Mouse (Mus musculus) heart, adult 9 months (tissue): Measurements from ENCODE around the gene Papss2.

ENCODE experiments used
- DNase-seq, 2 experiments: peaks; one replicate each; pipeline ENCODE4 v3.0.0; 2022; ENCODE audit warnings: low spot score in 2 of 2

Gene Papss2

GRCm38 (mm10) chr19:32599436-32599835, 3.8 kb downstream of the Papss2 start:
- DNase-seq: no peak

GRCm38 (mm10) chr19:32601033-32601770, 5.6 kb downstream of the Papss2 start:
- DNase-seq: no peak

GRCm38 (mm10) chr19:32603466-32603865, 7.9 kb downstream of the Papss2 start:
- DNase-seq: no peak

- no peak for DNase-seq
Measured at GRCm38 (mm10) chr19:32604127-32604526, 8.5 kb downstream of the Papss2 start.

- DNase-seq: no peak
Measured at GRCm38 (mm10) chr19:32604563-32605252, 9.1 kb downstream of the Papss2 start.

- no peak for DNase-seq
Measured at GRCm38 (mm10) chr19:32606227-32606827, 10.7 kb downstream of the Papss2 start.

- no peak for DNase-seq
Measured at GRCm38 (mm10) chr19:32607036-32607435, 11.4 kb downstream of the Papss2 start.

- no peak for DNase-seq
Measured at GRCm38 (mm10) chr19:32611386-32612092, 15.9 kb downstream of the Papss2 start.

GRCm38 (mm10) chr19:32614046-32614771, 18.6 kb downstream of the Papss2 start:
- no peak for DNase-seq

GRCm38 (mm10) chr19:32614772-32615099, 19.1 kb downstream of the Papss2 start:
- no peak for DNase-seq

GRCm38 (mm10) chr19:32616646-32617045, 21.1 kb downstream of the Papss2 start:
- DNase-seq: no peak

GRCm38 (mm10) chr19:32619739-32620138, 24.1 kb downstream of the Papss2 start:
- no peak for DNase-seq

GRCm38 (mm10) chr19:32620859-32621445, 25.4 kb downstream of the Papss2 start:
- DNase-seq: no peak

GRCm38 (mm10) chr19:32622142-32622541, 26.6 kb downstream of the Papss2 start:
- DNase-seq: no peak

GRCm38 (mm10) chr19:32626768-32627331, 31.3 kb downstream of the Papss2 start:
- peak in 1 of 2 experiments; percentile 8 for DNase-seq

- DNase-seq: no peak
Measured at GRCm38 (mm10) chr19:32627631-32628030, 32.0 kb downstream of the Papss2 start.

- no peak for DNase-seq
Measured at GRCm38 (mm10) chr19:32628572-32629132, 33.1 kb downstream of the Papss2 start.

- DNase-seq: peak; percentile 19 to 77
Measured at GRCm38 (mm10) chr19:32634916-32635315, 39.3 kb downstream of the Papss2 start.

GRCm38 (mm10) chr19:32637357-32638275, 42.0 kb downstream of the Papss2 start:
- DNase-seq: peak; percentile 32 to 58
